Mouse (Mus musculus) lung, embryonic 15.5 days (tissue): Measurements from ENCODE around the gene Itprip. TPM values are rescaled to one million over a fixed set of nuclear protein-coding genes. Genes with fewer than 3 reads are reported as not detected.
A peak's percentile ranks its signal among the peaks of the same experiment; 100 is the strongest.
"Not testable (repeated sequence)": the region's sequence is repeated elsewhere in the genome, so short reads cannot be mapped to it uniquely, and the experiment has no call there.

Experiments used
- ATAC-seq: fragments of 200-750 bp; cut with Nextera tagmentation; 2 replicates; pipeline ENCODE4 v1.8.0; 2017; ENCODE audit warnings: moderate number of reproducible peaks, borderline replicate concordance; ENCODE audit not compliant: low FRiP score, low TSS enrichment; ENCODE audit errors: extremely low read depth
- H3K27ac ChIP-seq: fragments of 300-500 bp; sonication (generic); 2 replicates; pipeline ENCODE4 v1.5.1; 2015; ENCODE audit warnings: moderate library complexity, mild to moderate bottlenecking, inconsistent platforms
- H3K27me3 ChIP-seq: fragments of 300-500 bp; sonication (generic); 2 replicates; pipeline ENCODE4 v1.6.1; 2015; ENCODE audit warnings: inconsistent platforms
- H3K36me3 ChIP-seq: fragments of 300-500 bp; sonication (generic); 2 replicates; pipeline ENCODE4 v1.6.1; 2015; ENCODE audit warnings: inconsistent platforms
- H3K4me1 ChIP-seq: fragments of 300-500 bp; sonication (generic); 2 replicates; pipeline ENCODE4 v1.6.1; 2015; ENCODE audit warnings: inconsistent platforms
- H3K4me2 ChIP-seq: fragments of 300-500 bp; sonication (generic); 2 replicates; pipeline ENCODE4 v1.6.1; 2015; ENCODE audit warnings: inconsistent platforms, mild to moderate bottlenecking, moderate library complexity
- H3K4me3 ChIP-seq: fragments of 300-500 bp; sonication (generic); 2 replicates; pipeline ENCODE4 v1.5.1; 2015; ENCODE audit warnings: mild to moderate bottlenecking, inconsistent platforms
- H3K9ac ChIP-seq: fragments of 300-500 bp; sonication (generic); 2 replicates; pipeline ENCODE4 v1.6.1; 2015; ENCODE audit warnings: inconsistent platforms
- H3K9me3 ChIP-seq: fragments of 300-500 bp; sonication (generic); 2 replicates; pipeline ENCODE4 v1.6.1; 2016; ENCODE audit warnings: inconsistent platforms
- WGBS: fragments of 180-500 bp; shearing (Covaris S2); methylation state at CpG from one replicate; pipeline ENCODE4 v1.1.7; 2015; 5-methylcytosine and 5-hydroxymethylcytosine counted together
- polyA plus RNA-seq: library from polyadenylated mRNA; unstranded; fragments of >200 nt; fragmentation: Nextera tagmentation; extraction: Ambion mirVana; gene quantifications from 2 replicates; pipeline ENCODE4 v1.2.1, GENCODE M21; 2015

Itprip gene
- polyA plus RNA-seq, 1 experiment from 2014 or later: 17.0 TPM

DNA sequence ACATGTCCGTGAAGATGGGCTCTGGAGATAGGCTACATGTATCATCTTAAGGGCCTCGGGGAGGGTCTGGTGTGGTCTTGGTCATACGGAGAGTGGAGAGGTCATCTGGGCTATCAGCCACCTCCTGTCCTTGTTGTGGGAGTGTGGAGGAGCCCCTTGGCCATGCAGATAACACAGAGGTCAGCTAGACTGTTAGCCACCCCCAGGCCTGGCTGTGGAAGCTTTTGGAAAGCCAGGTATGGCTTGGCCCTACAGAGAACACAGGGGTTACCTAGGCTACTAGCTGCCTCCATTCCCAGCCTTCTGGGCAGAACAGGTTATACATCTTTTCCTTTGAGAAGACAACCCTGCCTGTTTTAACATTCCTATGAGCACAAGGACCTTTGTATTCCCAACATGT, 56.5 kb downstream of the Itprip start:
- Histone ChIP-seq H3K4me2 (no peak overlapping the region), H3K36me3 (no peaks in the 10 kb centered on the region; the same call in 1 of the 2 replicates)

DNA sequence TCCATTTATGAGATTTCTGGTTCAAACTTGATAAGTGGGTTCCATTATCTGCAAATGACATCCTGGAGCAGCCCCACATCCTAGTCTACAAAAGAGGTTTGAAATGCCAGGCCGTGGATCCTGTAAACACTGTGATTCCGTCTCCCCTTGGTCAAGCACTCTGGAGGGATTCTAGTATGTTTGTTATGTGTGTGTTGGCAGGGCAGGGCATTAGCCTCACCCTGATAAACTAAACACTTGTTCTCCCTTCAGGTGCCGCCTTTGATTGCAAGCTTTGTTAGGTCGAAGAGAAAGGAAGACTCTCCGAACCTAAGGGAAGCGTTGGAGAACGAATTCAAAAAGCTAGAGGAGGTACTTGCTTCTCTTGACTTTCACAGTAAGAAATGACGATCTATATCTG, 59.9 kb downstream of the Itprip start:
- no peak overlapping the region for H3K4me3 ChIP-seq
- ATAC-seq: no peak
- no peaks in the 10 kb centered on the region for H3K9me3 ChIP-seq
- no peak overlapping the region for H3K27ac ChIP-seq
- no peak overlapping the region for H3K9ac ChIP-seq
- no peak overlapping the region for H3K4me2 ChIP-seq
- no peaks in the 10 kb centered on the region; the same call in 1 of the 2 replicates for H3K36me3 ChIP-seq
- 77% methylated on average over 8 of the region's 8 CpGs for WGBS
- H3K27me3 ChIP-seq: peaks cover 4% of the 10 kb centered on the region; the same call in 1 of the 2 replicates
- H3K4me1 ChIP-seq: peaks cover 10% of the 10 kb centered on the region; the same call in 1 of the 2 replicates

More for the DNA sequence above, 56.5 kb downstream of the Itprip start:
- Histone ChIP-seq H3K9me3 (no peaks in the 10 kb centered on the region), H3K27ac (no peak overlapping the region), H3K4me1 (peaks cover 5% of the 10 kb centered on the region; the same call in 1 of the 2 replicates), H3K4me3 (no peak overlapping the region), H3K9ac (no peak overlapping the region), H3K27me3 (no peaks in the 10 kb centered on the region)
- no peak for ATAC-seq
- 93% methylated on average over 3 of the region's 3 CpGs for WGBS

DNA sequence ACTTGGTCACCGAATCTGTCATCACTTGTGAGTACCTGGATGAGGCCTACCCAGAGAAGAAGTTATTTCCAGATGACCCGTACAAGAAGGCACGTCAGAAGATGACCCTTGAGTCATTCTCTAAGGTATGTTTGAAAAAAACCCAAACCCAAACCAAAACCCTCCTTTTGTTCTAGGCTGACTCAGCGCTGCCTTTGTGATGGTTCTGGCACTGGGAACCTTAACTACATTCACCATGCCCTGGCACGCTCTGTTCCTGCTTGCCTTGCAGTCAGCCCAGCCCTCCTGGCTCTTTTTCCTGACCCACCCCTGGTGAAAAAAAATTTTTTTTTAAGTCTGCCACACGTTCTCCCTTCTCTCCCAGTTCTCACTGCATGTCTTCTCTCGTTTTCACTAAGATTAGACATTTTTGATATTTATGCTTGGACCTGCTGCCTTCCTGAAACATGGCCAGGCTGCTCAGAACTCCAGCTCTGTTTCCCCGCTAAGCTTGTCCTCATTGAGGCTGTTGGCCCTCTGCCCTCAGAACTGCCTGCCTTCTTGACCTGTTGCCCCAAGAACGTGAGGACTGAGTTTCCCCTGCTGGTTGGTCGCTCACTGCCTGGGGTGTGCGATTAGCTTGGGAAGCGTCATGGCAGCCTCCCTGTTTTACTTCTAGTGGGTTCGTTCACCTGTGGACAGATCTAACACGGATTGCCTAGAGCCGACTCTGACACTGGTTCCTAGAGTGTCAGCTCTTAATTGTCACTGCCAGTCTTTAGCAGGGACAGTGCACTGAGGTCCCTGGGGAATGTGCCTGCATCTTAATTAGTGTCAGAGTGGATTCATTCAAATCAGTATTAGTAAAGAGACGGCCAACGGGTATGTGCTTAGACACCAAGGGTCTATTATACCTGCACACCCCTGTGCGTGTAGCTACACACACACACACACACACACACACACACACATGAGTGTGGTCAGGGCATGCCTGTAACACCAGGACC, 60.8 kb downstream of the Itprip start:
- Histone ChIP-seq H3K4me1 (peaks cover 15% of the 10 kb centered on the region; the same call in 1 of the 2 replicates), H3K4me2 (no peak overlapping the region), H3K27me3 (peaks cover 4% of the 10 kb centered on the region; the same call in 1 of the 2 replicates), H3K9me3 (no peaks in the 10 kb centered on the region), H3K27ac (no peak overlapping the region), H3K9ac (no peak overlapping the region), H3K36me3 (no peaks in the 10 kb centered on the region; the same call in 1 of the 2 replicates), H3K4me3 (no peak overlapping the region)
- 67% methylated on average over 18 of the region's 18 CpGs for WGBS
- ATAC-seq: no peak

DNA sequence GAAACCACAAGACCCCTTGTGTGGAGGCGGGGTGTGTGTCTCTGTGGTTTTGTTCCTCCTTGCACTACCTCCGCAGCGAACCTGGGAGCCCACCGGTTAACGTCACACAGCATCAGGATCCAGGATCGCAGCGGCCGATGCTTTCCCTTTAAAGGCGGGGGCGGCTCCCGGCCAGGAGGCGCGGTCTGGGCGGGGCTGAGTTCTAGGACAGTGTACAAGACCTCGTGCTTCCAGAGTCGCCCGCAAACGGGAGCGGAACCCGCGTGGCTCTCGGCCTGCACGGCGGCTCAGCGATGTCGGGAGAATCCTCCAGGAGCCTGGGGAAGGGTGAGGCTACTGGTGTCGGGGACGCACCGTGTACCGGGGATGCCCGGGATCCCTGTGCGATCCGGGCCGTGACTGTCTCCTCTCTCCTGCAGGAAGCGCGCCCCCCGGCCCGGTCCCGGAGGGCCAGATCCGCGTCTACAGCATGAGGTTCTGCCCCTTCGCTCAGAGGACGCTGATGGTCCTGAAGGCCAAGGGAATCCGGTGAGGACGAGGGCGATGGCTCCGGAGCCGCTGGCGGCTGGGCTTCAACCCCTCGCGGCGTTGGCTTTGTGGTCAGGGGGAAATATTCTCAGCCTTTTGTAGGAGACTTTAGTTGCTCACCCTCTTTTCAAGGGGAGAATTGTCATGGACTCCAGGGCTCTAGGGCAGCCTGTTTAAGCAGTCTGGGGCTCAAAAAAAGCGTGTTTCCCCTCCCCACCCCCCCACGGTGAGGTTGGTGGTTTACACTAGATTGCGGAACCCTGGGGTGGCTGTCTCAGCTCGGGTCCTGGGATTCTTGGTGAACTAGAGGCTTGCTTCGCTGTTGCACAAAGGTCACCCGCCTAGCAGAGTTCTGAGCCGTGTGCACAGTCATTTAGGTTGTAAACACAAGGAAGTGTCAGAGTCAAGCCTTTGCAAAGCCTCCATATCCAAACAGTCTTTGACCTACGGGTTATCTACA, 64.0 kb downstream of the Itprip start, which contains the start of gene Gsto1:
TSS of gene Gsto1 (plus strand) at position 175 of the 988 bp plus-strand sequence.
- Histone ChIP-seq H3K4me2 (peak within 1 kb of the TSS; percentile 98), H3K27ac (no peak within 1 kb of the TSS), H3K4me1 (peaks cover 15% of the 10 kb centered on the region; the same call in 1 of the 2 replicates), H3K36me3 (no peaks in the 10 kb centered on the region; the same call in 1 of the 2 replicates), H3K27me3 (peaks cover 4% of the 10 kb centered on the region; the same call in 1 of the 2 replicates), H3K9me3 (no peaks in the 10 kb centered on the region), H3K9ac (peak within 1 kb of the TSS; percentile 50), H3K4me3 (peak within 1 kb of the TSS; percentile 59)
- peak; percentile 93 for ATAC-seq
- under 1% methylated on average over 60 of the region's 60 CpGs for WGBS

DNA sequence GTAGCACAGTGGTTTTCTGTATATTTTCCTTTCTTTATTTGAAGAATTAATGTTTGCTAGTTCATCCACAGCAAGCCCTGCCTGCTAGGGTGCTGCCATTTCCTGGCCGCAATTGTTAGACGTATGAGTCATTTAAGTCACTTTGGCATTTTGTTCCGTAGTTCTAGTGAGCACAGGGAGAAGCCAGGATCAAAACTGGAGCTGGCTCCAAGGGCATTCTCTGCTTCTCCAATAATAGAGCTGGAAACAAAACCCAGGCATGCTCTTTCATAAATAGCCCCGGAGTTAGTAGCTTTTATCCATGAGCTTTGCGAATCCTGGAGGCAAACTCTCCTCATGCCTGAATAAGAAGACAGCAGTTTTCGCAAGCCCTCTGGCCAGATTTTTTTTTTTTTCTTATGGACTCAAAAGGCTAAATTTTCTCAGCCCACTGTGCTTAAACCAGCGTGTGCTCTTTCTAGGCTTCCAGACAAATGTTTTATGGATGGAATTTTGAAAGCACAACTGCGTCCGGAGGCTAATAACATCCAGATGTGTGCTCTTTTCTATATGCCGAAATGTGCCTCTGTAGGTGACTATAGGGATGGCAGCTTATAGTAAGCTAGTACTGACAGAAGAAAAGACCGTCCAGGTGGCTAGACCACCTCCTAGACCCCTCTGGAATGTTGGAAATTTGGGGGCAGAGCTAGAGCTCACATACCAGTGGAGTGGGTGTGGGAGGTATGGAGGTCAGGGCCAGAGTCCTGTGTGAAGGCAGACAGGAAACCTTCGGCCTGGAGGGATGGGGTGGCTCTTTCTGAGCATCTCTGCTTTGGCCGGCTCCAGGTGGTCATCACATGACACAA, 64.9 kb downstream of the Itprip start:
- H3K27me3 ChIP-seq: peaks cover 4% of the 10 kb centered on the region; the same call in 1 of the 2 replicates
- H3K4me3 ChIP-seq: peak overlapping the region; percentile 59
- H3K4me1 ChIP-seq: peaks cover 15% of the 10 kb centered on the region; the same call in 1 of the 2 replicates
- ATAC-seq: peak; percentile 44
- H3K9me3 ChIP-seq: no peaks in the 10 kb centered on the region
- H3K27ac ChIP-seq: no peak overlapping the region
- H3K4me2 ChIP-seq: peak overlapping the region; percentile 98
- peak overlapping the region; percentile 50 for H3K9ac ChIP-seq
- WGBS: 14% methylated on average over 13 of the region's 13 CpGs
- no peaks in the 10 kb centered on the region for H3K36me3 ChIP-seq

DNA sequence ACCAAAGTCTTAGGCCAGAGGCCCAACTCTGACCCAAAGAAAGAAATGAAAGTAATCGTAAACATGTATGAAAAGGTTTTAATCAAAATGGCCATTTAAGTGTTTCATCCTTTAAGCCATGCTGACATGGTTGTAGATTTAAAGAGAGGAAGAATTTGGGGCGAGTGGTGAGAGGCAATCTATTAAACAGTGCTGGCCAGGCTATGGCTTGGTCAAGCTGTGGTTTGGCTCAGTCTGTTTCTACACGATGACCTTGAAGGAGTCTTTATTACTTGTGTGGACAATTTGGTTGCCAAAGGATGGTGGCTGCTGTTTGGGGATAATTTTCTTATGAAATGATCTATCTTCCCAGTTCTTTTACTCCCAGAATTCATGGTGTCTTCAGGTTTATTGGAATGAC, 66.0 kb downstream of the Itprip start:
- Histone ChIP-seq H3K4me2 (no peak overlapping the region), H3K4me1 (peaks cover 15% of the 10 kb centered on the region; the same call in 1 of the 2 replicates), H3K9me3 (no peaks in the 10 kb centered on the region), H3K4me3 (no peak overlapping the region), H3K36me3 (no peaks in the 10 kb centered on the region), H3K9ac (no peak overlapping the region), H3K27me3 (peaks cover 4% of the 10 kb centered on the region; the same call in 1 of the 2 replicates), H3K27ac (no peak overlapping the region)
- WGBS: 81% methylated on average over 3 of the region's 3 CpGs
- no peak for ATAC-seq

DNA sequence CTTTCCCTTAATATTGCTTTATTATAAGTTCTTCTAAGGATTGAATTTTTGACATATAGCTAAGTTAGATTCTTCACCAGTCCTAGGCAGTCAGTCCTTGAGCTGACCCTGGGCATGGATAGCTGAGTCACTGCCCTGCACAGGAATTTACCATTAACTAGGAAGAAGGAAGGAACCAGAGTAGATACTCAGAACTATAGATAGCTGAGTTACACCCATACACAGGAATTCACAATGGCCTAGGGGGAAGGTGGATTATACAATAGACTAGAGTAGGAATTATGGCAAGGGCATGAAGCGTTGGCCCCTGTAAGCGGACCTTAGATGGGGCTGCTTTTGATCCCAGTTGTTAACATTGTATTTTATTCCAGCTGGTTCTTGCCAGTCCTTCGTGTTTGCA, 67.0 kb downstream of the Itprip start:
- H3K36me3 ChIP-seq, H3K9ac ChIP-seq, H3K27ac ChIP-seq, H3K27me3 ChIP-seq, H3K4me2 ChIP-seq, H3K9me3 ChIP-seq, ATAC-seq, H3K4me3 ChIP-seq: not testable (repeated sequence)
- H3K4me1 ChIP-seq: peaks cover 15% of the 10 kb centered on the region; the same call in 1 of the 2 replicates
- 77% methylated on average over 3 of the region's 3 CpGs for WGBS

DNA sequence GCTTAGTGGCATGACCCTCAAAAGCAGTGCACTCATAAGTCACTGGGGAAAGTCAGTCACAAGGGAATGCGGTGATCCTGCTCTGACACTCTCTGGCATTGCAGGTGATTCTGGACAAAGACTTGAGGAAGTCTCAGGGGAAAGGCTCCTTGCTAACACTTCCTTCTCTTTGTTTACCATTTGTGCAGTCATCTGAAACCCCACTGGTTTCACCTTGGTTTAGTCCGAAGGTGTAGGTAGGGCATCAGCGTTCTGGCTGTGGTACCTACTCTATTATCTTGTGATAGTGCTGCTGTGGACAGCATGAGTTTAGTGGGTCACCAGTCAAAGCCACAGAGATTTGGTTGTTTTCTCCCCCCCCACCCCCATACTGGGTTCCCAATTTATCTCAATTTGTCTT, 69.4 kb downstream of the Itprip start:
- no peak overlapping the region for H3K9ac ChIP-seq
- 84% methylated on average over 3 of the region's 3 CpGs for WGBS
- H3K4me3 ChIP-seq: no peak overlapping the region
- no peaks in the 10 kb centered on the region for H3K36me3 ChIP-seq
- H3K27ac ChIP-seq: no peak overlapping the region
- no peak for ATAC-seq
- H3K4me2 ChIP-seq: no peak overlapping the region
- H3K4me1 ChIP-seq: peaks cover 10% of the 10 kb centered on the region; the same call in 1 of the 2 replicates
- no peaks in the 10 kb centered on the region for H3K27me3 ChIP-seq
- H3K9me3 ChIP-seq: no peaks in the 10 kb centered on the region
